Mouse (Mus musculus) central nervous system, embryonic 18 days (tissue): ENCODE measurements around the gene Kptn. TPM values are rescaled to one million over a fixed set of nuclear protein-coding genes. Genes with fewer than 3 reads are reported as not detected.

Experiments
- polyA plus RNA-seq: library from polyadenylated mRNA; depleted of rRNA; stranded (reverse); fragments of >200 nt; gene quantifications from 2 replicates; pipeline ENCODE4 v1.2.3, GENCODE M21; 2012; rRNA removed

The Kptn gene
- polyA plus RNA-seq = 51.4 and 53.5 TPM in 2 replicates

GRCm38 (mm10) chr7:16119569-16120261, at the start of gene Kptn:
Gene Kptn, plus strand, starts transcription at chr7:16119895.

GRCm38 (mm10) chr7:16098021-16099017, 21.4 kb upstream of the Kptn start, which contains the start of gene Napa:
Gene Napa, plus strand, starts transcription at chr7:16098458.

GRCm38 (mm10) chr7:16129421-16129845, 9.7 kb downstream of the Kptn start, which contains the start of gene Slc8a2:
Gene Slc8a2, plus strand, starts transcription at chr7:16129826.

GRCm38 (mm10) chr7:16174597-16175541, 55.2 kb downstream of the Kptn start, which contains the start of gene Meis3:
Gene Meis3, plus strand, starts transcription at chr7:16175090.

Other genes with a start within 250 kb of the Kptn start
- 0.05 and 0.57 TPM in 2 replicates for gene Crx, start 239.9 kb upstream of the Kptn start, polyA plus RNA-seq
- gene Crxos, start 237.3 kb upstream of the Kptn start, polyA plus RNA-seq = 0.14 and 0.17 TPM in 2 replicates
- gene Selenow, start 197.5 kb upstream of the Kptn start, polyA plus RNA-seq = 1,152 and 1,184 TPM in 2 replicates
- 116 and 118 TPM in 2 replicates for gene Nop53, start 173.8 kb upstream of the Kptn start, polyA plus RNA-seq
- gene Ehd2, start 152.3 kb upstream of the Kptn start, polyA plus RNA-seq = 5.9 TPM in 2 replicates
- gene Bicra, start 72.0 kb upstream of the Kptn start, polyA plus RNA-seq = 7.8 and 12.0 TPM in 2 replicates
- 0.28 TPM in 2 replicates for gene Zfp541, start 58.1 kb upstream of the Kptn start, polyA plus RNA-seq
- gene Napa, start 21.4 kb upstream of the Kptn start, polyA plus RNA-seq = 179 and 189 TPM in 2 replicates
- 29.3 and 35.9 TPM in 2 replicates for gene Slc8a2, start 9.9 kb downstream of the Kptn start, polyA plus RNA-seq
- 155 and 163 TPM in 2 replicates for gene Meis3, start 55.2 kb downstream of the Kptn start, polyA plus RNA-seq
- 12.0 and 12.1 TPM in 2 replicates for gene Dhx34, start 102.1 kb downstream of the Kptn start, polyA plus RNA-seq
- 0.09 and 0.12 TPM in 2 replicates for gene C5ar2, start 124.3 kb downstream of the Kptn start, polyA plus RNA-seq
- 0.74 and 1.6 TPM in 2 replicates for gene C5ar1, start 139.6 kb downstream of the Kptn start, polyA plus RNA-seq
- 53.8 and 57.4 TPM in 2 replicates for gene Inafm1, start 153.7 kb downstream of the Kptn start, polyA plus RNA-seq
- 40.8 and 46.5 TPM in 2 replicates for gene Ccdc9, start 166.9 kb downstream of the Kptn start, polyA plus RNA-seq
- 38.4 and 42.7 TPM in 2 replicates for gene Bbc3, start 188.5 kb downstream of the Kptn start, polyA plus RNA-seq